Mouse (Mus musculus): Measurements from ENCODE around the gene Nop58. TPM values are rescaled to one million over a fixed set of nuclear protein-coding genes. Genes with fewer than 3 reads are reported as not detected.

Gene Nop58
- polyA plus RNA-seq, 1 experiment from 2014 or later: 271 TPM

- WGBS: 98% methylated on average over 3 of the region's 3 CpGs
- Histone ChIP-seq H3K9me3 (ENCODE audit: control insufficient read depth, low read length) (no peaks in the 10 kb centered on the region), H3K4me1 (replicated peaks; ENCODE audit: control insufficient read depth, insufficient read depth, low read length) (no peaks in the 10 kb centered on the region), H3K4me2 (replicated peaks; ENCODE audit: low read depth, low read length) (no peak overlapping the region), H3K36me3 (ENCODE audit: control insufficient read depth, insufficient read depth, low read length) (no peaks in the 10 kb centered on the region), H3K4me3 (ENCODE audit: low read depth, low read length) (no peak overlapping the region), H3K27me3 (ENCODE audit: control insufficient read depth, insufficient read depth, low read length) (no peaks in the 10 kb centered on the region), H3K27ac (ENCODE audit: low read depth, low read length) (no peak overlapping the region), H3K9ac (ENCODE audit: low read depth, low read length) (no peak overlapping the region)
- no peak for ATAC-seq (ENCODE audit: low FRiP score)
- DNase-seq (ENCODE audit: low spot score): no peak
Measured at GRCm38 (mm10) chr1:59663456-59664135, 21.2 kb upstream of the Nop58 start.

- no peak overlapping the region for H3K4me3 ChIP-seq (ENCODE audit: low read depth, low read length)
- no peak overlapping the region for H3K4me2 ChIP-seq (replicated peaks; ENCODE audit: low read depth, low read length)
Measured at GRCm38 (mm10) chr1:59668871-59669270, 15.9 kb upstream of the Nop58 start.

GRCm38 (mm10) chr1:59669962-59670630, 14.7 kb upstream of the Nop58 start:
- DNase-seq (ENCODE audit: low spot score) (peak; percentile 49), ATAC-seq (ENCODE audit: low FRiP score) (no peak; the same call in 1 of the 2 replicates)
- H3K27me3 ChIP-seq (ENCODE audit: control insufficient read depth, insufficient read depth, low read length): no peaks in the 10 kb centered on the region
- WGBS: under 1% methylated on average over 52 of the region's 54 CpGs
- peak overlapping the region; percentile 75 for H3K4me2 ChIP-seq (replicated peaks; ENCODE audit: low read depth, low read length)
- H3K36me3 ChIP-seq (ENCODE audit: control insufficient read depth, insufficient read depth, low read length): no peaks in the 10 kb centered on the region
- H3K9me3 ChIP-seq (ENCODE audit: control insufficient read depth, low read length): no peaks in the 10 kb centered on the region
- H3K4me1 ChIP-seq (replicated peaks; ENCODE audit: control insufficient read depth, insufficient read depth, low read length): no peaks in the 10 kb centered on the region
- peak overlapping the region; percentile 95 for H3K4me3 ChIP-seq (ENCODE audit: low read depth, low read length)
- H3K9ac ChIP-seq (ENCODE audit: low read depth, low read length): peak overlapping the region; percentile 83
- peak overlapping the region; percentile 79 for H3K27ac ChIP-seq (ENCODE audit: low read depth, low read length)

More at GRCm38 (mm10) chr1:59668871-59669270, 15.9 kb upstream of the Nop58 start:
- Histone ChIP-seq H3K27me3 (ENCODE audit: control insufficient read depth, insufficient read depth, low read length) (no peaks in the 10 kb centered on the region), H3K9me3 (ENCODE audit: control insufficient read depth, low read length) (no peaks in the 10 kb centered on the region), H3K36me3 (ENCODE audit: control insufficient read depth, insufficient read depth, low read length) (no peaks in the 10 kb centered on the region), H3K4me1 (replicated peaks; ENCODE audit: control insufficient read depth, insufficient read depth, low read length) (no peaks in the 10 kb centered on the region), H3K9ac (ENCODE audit: low read depth, low read length) (no peak overlapping the region), H3K27ac (ENCODE audit: low read depth, low read length) (no peak overlapping the region)
- ATAC-seq (ENCODE audit: low FRiP score) (no peak), DNase-seq (ENCODE audit: low spot score) (no peak)
- WGBS: 95% methylated on average over 2 of the region's 2 CpGs

- Histone ChIP-seq H3K27me3 (ENCODE audit: control insufficient read depth, insufficient read depth, low read length) (no peaks in the 10 kb centered on the region), H3K27ac (ENCODE audit: low read depth, low read length) (peak within 1 kb of the TSS; percentile 79), H3K4me2 (replicated peaks; ENCODE audit: low read depth, low read length) (peak within 1 kb of the TSS; percentile 75), H3K9ac (ENCODE audit: low read depth, low read length) (peak within 1 kb of the TSS; percentile 83), H3K4me3 (ENCODE audit: low read depth, low read length) (peak within 1 kb of the TSS; percentile 95), H3K36me3 (ENCODE audit: control insufficient read depth, insufficient read depth, low read length) (no peaks in the 10 kb centered on the region), H3K9me3 (ENCODE audit: control insufficient read depth, low read length) (no peaks in the 10 kb centered on the region), H3K4me1 (replicated peaks; ENCODE audit: control insufficient read depth, insufficient read depth, low read length) (no peaks in the 10 kb centered on the region)
- DNase-seq (ENCODE audit: low spot score) (peak; percentile 94), ATAC-seq (ENCODE audit: low FRiP score) (peak; percentile 95)
- WGBS: under 1% methylated on average over 35 of the region's 36 CpGs
Measured at GRCm38 (mm10) chr1:59670641-59671168, 14.1 kb upstream of the Nop58 start, which contains the start of gene Sumo1. TSS of gene Sumo1 (minus strand) at chr1:59670834.

GRCm38 (mm10) chr1:59673661-59674060, 11.1 kb upstream of the Nop58 start:
- Histone ChIP-seq H3K4me1 (replicated peaks; ENCODE audit: control insufficient read depth, insufficient read depth, low read length) (no peaks in the 10 kb centered on the region), H3K9ac (ENCODE audit: low read depth, low read length) (no peak overlapping the region), H3K4me2 (replicated peaks; ENCODE audit: low read depth, low read length) (no peak overlapping the region), H3K9me3 (ENCODE audit: control insufficient read depth, low read length) (no peaks in the 10 kb centered on the region), H3K36me3 (ENCODE audit: control insufficient read depth, insufficient read depth, low read length) (no peaks in the 10 kb centered on the region), H3K4me3 (ENCODE audit: low read depth, low read length) (no peak overlapping the region), H3K27ac (ENCODE audit: low read depth, low read length) (no peak overlapping the region), H3K27me3 (ENCODE audit: control insufficient read depth, insufficient read depth, low read length) (no peaks in the 10 kb centered on the region)
- ATAC-seq (ENCODE audit: low FRiP score) (no peak), DNase-seq (ENCODE audit: low spot score) (no peak)
- WGBS: 96% methylated on average over 2 of the region's 2 CpGs

GRCm38 (mm10) chr1:59683926-59684818, 599 bp upstream of the Nop58 start:
- H3K4me3 ChIP-seq (ENCODE audit: low read depth, low read length): peak overlapping the region; percentile 69; the same call in 1 of the 2 replicates
- 9% methylated on average over 11 of the region's 11 CpGs for WGBS
- peak overlapping the region; percentile 52; the same call in 1 of the 2 replicates for H3K9ac ChIP-seq (ENCODE audit: low read depth, low read length)
- H3K36me3 ChIP-seq (ENCODE audit: control insufficient read depth, insufficient read depth, low read length): no peaks in the 10 kb centered on the region
- DNase-seq (ENCODE audit: low spot score) (peak; percentile 29), ATAC-seq (ENCODE audit: low FRiP score) (no peak; the same call in 1 of the 2 replicates)
- no peaks in the 10 kb centered on the region for H3K27me3 ChIP-seq (ENCODE audit: control insufficient read depth, insufficient read depth, low read length)
- no peaks in the 10 kb centered on the region for H3K9me3 ChIP-seq (ENCODE audit: control insufficient read depth, low read length)
- H3K4me2 ChIP-seq (replicated peaks; ENCODE audit: low read depth, low read length): peak overlapping the region; percentile 61
- H3K4me1 ChIP-seq (replicated peaks; ENCODE audit: control insufficient read depth, insufficient read depth, low read length): 0 out of 2 replicates have a peak, but pooled peaks cover 2% of the 10 kb centered on the region
- H3K27ac ChIP-seq (ENCODE audit: low read depth, low read length): no peak overlapping the region

GRCm38 (mm10) chr1:59687493-59687892, 2.7 kb downstream of the Nop58 start:
- DNase-seq (ENCODE audit: low spot score): no peak
- Histone ChIP-seq H3K9me3 (ENCODE audit: control insufficient read depth, low read length) (no peaks in the 10 kb centered on the region), H3K4me3 (ENCODE audit: low read depth, low read length) (no peak overlapping the region), H3K4me2 (replicated peaks; ENCODE audit: low read depth, low read length) (no peak overlapping the region), H3K9ac (ENCODE audit: low read depth, low read length) (no peak overlapping the region), H3K27ac (ENCODE audit: low read depth, low read length) (no peak overlapping the region), H3K36me3 (ENCODE audit: control insufficient read depth, insufficient read depth, low read length) (no peaks in the 10 kb centered on the region), H3K4me1 (replicated peaks; ENCODE audit: control insufficient read depth, insufficient read depth, low read length) (0 out of 2 replicates have a peak, but pooled peaks cover 2% of the 10 kb centered on the region), H3K27me3 (ENCODE audit: control insufficient read depth, insufficient read depth, low read length) (no peaks in the 10 kb centered on the region)
- 76% methylated on average over 1 of the region's 1 CpGs for WGBS
- ATAC-seq (ENCODE audit: low FRiP score): no peak

- DNase-seq (ENCODE audit: low spot score) (no peak), ATAC-seq (ENCODE audit: low FRiP score) (no peak)
- Histone ChIP-seq H3K36me3 (ENCODE audit: control insufficient read depth, insufficient read depth, low read length) (peaks cover 5% of the 10 kb centered on the region; the same call in 1 of the 2 replicates), H3K27ac (ENCODE audit: low read depth, low read length) (no peak overlapping the region), H3K9me3 (ENCODE audit: control insufficient read depth, low read length) (no peaks in the 10 kb centered on the region), H3K4me1 (replicated peaks; ENCODE audit: control insufficient read depth, insufficient read depth, low read length) (0 out of 2 replicates have a peak, but pooled peaks cover 2% of the 10 kb centered on the region), H3K9ac (ENCODE audit: low read depth, low read length) (no peak overlapping the region), H3K4me2 (replicated peaks; ENCODE audit: low read depth, low read length) (no peak overlapping the region), H3K27me3 (ENCODE audit: control insufficient read depth, insufficient read depth, low read length) (no peaks in the 10 kb centered on the region), H3K4me3 (ENCODE audit: low read depth, low read length) (no peak overlapping the region)
- 94% methylated on average over 5 of the region's 5 CpGs for WGBS
Measured at GRCm38 (mm10) chr1:59690467-59690866, 5.7 kb downstream of the Nop58 start.

Data from hindbrain, embryonic 11.5 days (tissue).